Mouse (Mus musculus): ENCODE measurements around the gene Rack1. TPM values are rescaled to one million over a fixed set of nuclear protein-coding genes. Genes with fewer than 3 reads are reported as not detected.
"Not testable (repeated sequence)": the region's sequence is repeated elsewhere in the genome, so short reads cannot be mapped to it uniquely, and the experiment has no call there.

Gene Rack1
- polyA plus RNA-seq, 1 experiment from 2014 or later = 512 TPM

GRCm38 (mm10) chr11:48838879-48839680 lies 38.9 kb downstream of the Rack1 start:
- Histone ChIP-seq H3K9ac (no peak overlapping the region), H3K9me3 (replicated peaks) (no peaks in the 10 kb centered on the region), H3K4me3 (no peak overlapping the region), H3K27me3 (peaks cover 40% of the 10 kb centered on the region), H3K4me2 (replicated peaks) (peak overlapping the region; percentile 90; the same call in 1 of the 2 replicates), H3K4me1 (peaks cover 13% of the 10 kb centered on the region), H3K36me3 (no peaks in the 10 kb centered on the region), H3K27ac (no peak overlapping the region)
- no peak for ATAC-seq (ENCODE audit: low FRiP score)
- 76% methylated on average over 10 of the region's 10 CpGs for WGBS

- Histone ChIP-seq H3K27me3 (peaks cover 39% of the 10 kb centered on the region), H3K27ac (no peak overlapping the region), H3K36me3 (no peaks in the 10 kb centered on the region), H3K9ac (no peak overlapping the region), H3K4me1 (peaks cover 13% of the 10 kb centered on the region), H3K9me3 (replicated peaks) (no peaks in the 10 kb centered on the region), H3K4me2 (replicated peaks) (no peak overlapping the region), H3K4me3 (no peak overlapping the region)
- no peak for ATAC-seq (ENCODE audit: low FRiP score)
These were observed 40.7 kb downstream of the Rack1 start for GRCm38 (mm10) chr11:48840805-48841204.

- Histone ChIP-seq H3K36me3 (no peaks in the 10 kb centered on the region), H3K27me3 (peaks cover 40% of the 10 kb centered on the region), H3K4me1 (peaks cover 13% of the 10 kb centered on the region), H3K4me3 (no peak overlapping the region), H3K9me3 (replicated peaks) (no peaks in the 10 kb centered on the region), H3K27ac (no peak overlapping the region), H3K9ac (no peak overlapping the region), H3K4me2 (replicated peaks) (no peak overlapping the region)
- no peak for ATAC-seq (ENCODE audit: low FRiP score)
- 91% methylated on average over 5 of the region's 5 CpGs for WGBS
These were observed 41.1 kb downstream of the Rack1 start for GRCm38 (mm10) chr11:48841213-48841612.

GRCm38 (mm10) chr11:48842378-48842792 lies 42.3 kb downstream of the Rack1 start:
- WGBS = 86% methylated on average over 4 of the region's 4 CpGs

GRCm38 (mm10) chr11:48843202-48843601 lies 43.1 kb downstream of the Rack1 start:
- H3K9ac ChIP-seq = no peak overlapping the region
- H3K27ac ChIP-seq = no peak overlapping the region
- no peak overlapping the region for H3K4me3 ChIP-seq
- no peaks in the 10 kb centered on the region for H3K36me3 ChIP-seq
- no peak overlapping the region for H3K4me2 ChIP-seq (replicated peaks)
- no peaks in the 10 kb centered on the region for H3K9me3 ChIP-seq (replicated peaks)
- 76% methylated on average over 11 of the region's 11 CpGs for WGBS
- peaks cover 30% of the 10 kb centered on the region for H3K27me3 ChIP-seq
- ATAC-seq (ENCODE audit: low FRiP score) = no peak
- H3K4me1 ChIP-seq = peaks cover 6% of the 10 kb centered on the region

More at GRCm38 (mm10) chr11:48842378-48842792, 42.3 kb downstream of the Rack1 start:
- Histone ChIP-seq H3K4me1 (peaks cover 8% of the 10 kb centered on the region), H3K9me3 (replicated peaks) (no peaks in the 10 kb centered on the region), H3K9ac (no peak overlapping the region), H3K4me2 (replicated peaks) (no peak overlapping the region), H3K27me3 (peaks cover 30% of the 10 kb centered on the region), H3K27ac (no peak overlapping the region), H3K36me3 (no peaks in the 10 kb centered on the region), H3K4me3 (no peak overlapping the region)
- no peak for ATAC-seq (ENCODE audit: low FRiP score)

GRCm38 (mm10) chr11:48844309-48844708 lies 44.2 kb downstream of the Rack1 start:
- 65% methylated on average over 6 of the region's 6 CpGs for WGBS
- H3K36me3 ChIP-seq = no peaks in the 10 kb centered on the region

GRCm38 (mm10) chr11:48845244-48845815 lies 45.2 kb downstream of the Rack1 start:
- no peak overlapping the region for H3K4me3 ChIP-seq
- no peak for ATAC-seq (ENCODE audit: low FRiP score)
- H3K36me3 ChIP-seq = no peaks in the 10 kb centered on the region
- H3K9ac ChIP-seq = no peak overlapping the region
- H3K27ac ChIP-seq = no peak overlapping the region
- no peaks in the 10 kb centered on the region for H3K4me1 ChIP-seq
- H3K27me3 ChIP-seq = peaks cover 30% of the 10 kb centered on the region
- no peak overlapping the region for H3K4me2 ChIP-seq (replicated peaks)
- WGBS = 37% methylated on average over 13 of the region's 13 CpGs
- no peaks in the 10 kb centered on the region for H3K9me3 ChIP-seq (replicated peaks)

More at GRCm38 (mm10) chr11:48844309-48844708, 44.2 kb downstream of the Rack1 start:
- no peak overlapping the region for H3K4me3 ChIP-seq
- no peak overlapping the region for H3K9ac ChIP-seq
- H3K27me3 ChIP-seq = peaks cover 34% of the 10 kb centered on the region
- no peaks in the 10 kb centered on the region for H3K9me3 ChIP-seq (replicated peaks)
- ATAC-seq (ENCODE audit: low FRiP score) = no peak
- H3K4me1 ChIP-seq = no peaks in the 10 kb centered on the region
- no peak overlapping the region for H3K27ac ChIP-seq
- H3K4me2 ChIP-seq (replicated peaks) = no peak overlapping the region

GRCm38 (mm10) chr11:48846362-48846761 lies 46.2 kb downstream of the Rack1 start:
- not testable (repeated sequence) for H3K4me3 ChIP-seq; H3K4me2 ChIP-seq (replicated peaks); ATAC-seq (ENCODE audit: low FRiP score); H3K9ac ChIP-seq; H3K36me3 ChIP-seq; H3K27ac ChIP-seq; H3K4me1 ChIP-seq; H3K9me3 ChIP-seq (replicated peaks)
- H3K27me3 ChIP-seq = peaks cover 28% of the 10 kb centered on the region
- WGBS = 87% methylated on average over 2 of the region's 2 CpGs

GRCm38 (mm10) chr11:48846881-48847280 lies 46.7 kb downstream of the Rack1 start:
- Histone ChIP-seq H3K4me1 (no peaks in the 10 kb centered on the region), H3K27ac (no peak overlapping the region), H3K9me3 (replicated peaks) (no peaks in the 10 kb centered on the region), H3K4me2 (replicated peaks) (no peak overlapping the region), H3K4me3 (no peak overlapping the region), H3K27me3 (peaks cover 28% of the 10 kb centered on the region), H3K36me3 (no peaks in the 10 kb centered on the region), H3K9ac (no peak overlapping the region)
- WGBS = 58% methylated on average over 5 of the region's 5 CpGs
- no peak for ATAC-seq (ENCODE audit: low FRiP score)

GRCm38 (mm10) chr11:48850240-48850639 lies 50.1 kb downstream of the Rack1 start:
- H3K27ac ChIP-seq = no peak overlapping the region
- H3K4me3 ChIP-seq = no peak overlapping the region
- no peak overlapping the region for H3K4me2 ChIP-seq (replicated peaks)
- peaks cover 17% of the 10 kb centered on the region for H3K4me1 ChIP-seq
- no peaks in the 10 kb centered on the region for H3K36me3 ChIP-seq
- WGBS = 48% methylated on average over 2 of the region's 2 CpGs
- H3K27me3 ChIP-seq = peaks cover 23% of the 10 kb centered on the region
- H3K9me3 ChIP-seq (replicated peaks) = no peaks in the 10 kb centered on the region
- no peak for ATAC-seq (ENCODE audit: low FRiP score)
- no peak overlapping the region for H3K9ac ChIP-seq

GRCm38 (mm10) chr11:48851270-48851995 lies 51.3 kb downstream of the Rack1 start:
- ATAC-seq (ENCODE audit: low FRiP score) = no peak

GRCm38 (mm10) chr11:48852190-48852589 lies 52.1 kb downstream of the Rack1 start:
- Histone ChIP-seq H3K4me2 (replicated peaks) (peak overlapping the region; percentile 94; the same call in 1 of the 2 replicates), H3K4me1 (peaks cover 17% of the 10 kb centered on the region), H3K27me3 (peaks cover 18% of the 10 kb centered on the region), H3K9ac (no peak overlapping the region), H3K4me3 (peak overlapping the region; percentile 58; the same call in 1 of the 2 replicates), H3K27ac (no peak overlapping the region), H3K9me3 (replicated peaks) (no peaks in the 10 kb centered on the region), H3K36me3 (no peaks in the 10 kb centered on the region)
- ATAC-seq (ENCODE audit: low FRiP score) = no peak
- WGBS = 75% methylated on average over 4 of the region's 4 CpGs

More at GRCm38 (mm10) chr11:48851270-48851995, 51.3 kb downstream of the Rack1 start:
- WGBS = 87% methylated on average over 4 of the region's 4 CpGs
- no peak overlapping the region for H3K9ac ChIP-seq
- no peak overlapping the region for H3K27ac ChIP-seq
- H3K27me3 ChIP-seq = peaks cover 18% of the 10 kb centered on the region
- H3K4me3 ChIP-seq = no peak overlapping the region
- H3K36me3 ChIP-seq = no peaks in the 10 kb centered on the region
- H3K9me3 ChIP-seq (replicated peaks) = no peaks in the 10 kb centered on the region
- H3K4me1 ChIP-seq = peaks cover 17% of the 10 kb centered on the region
- H3K4me2 ChIP-seq (replicated peaks) = no peak overlapping the region

All from hindbrain, embryonic 12.5 days (tissue).